Mouse (Mus musculus): ENCODE measurements around the gene Spink4. TPM values are rescaled to one million over a fixed set of nuclear protein-coding genes. Genes with fewer than 3 reads are reported as not detected.
A peak's percentile ranks its signal among the peaks of the same experiment; 100 is the strongest.
"Not testable (repeated sequence)": the region's sequence is repeated elsewhere in the genome, so short reads cannot be mapped to it uniquely, and the experiment has no call there.

Spink4 gene
- total and polyA plus RNA-seq, 2 experiments from 2014 or later = 7.7 TPM; not detected in 1

GRCm38 (mm10) chr4:40925568-40925967 is 5.7 kb downstream of the Spink4 start:
- no peak for ATAC-seq (ENCODE audit: insufficient read depth, low read depth)
- WGBS = 66% methylated on average over 3 of the region's 3 CpGs
- H3K27ac ChIP-seq (ENCODE audit: low read depth) = no peak overlapping the region

GRCm38 (mm10) chr4:40929046-40929445 is 9.2 kb downstream of the Spink4 start:
- no peak overlapping the region for H3K9ac ChIP-seq (replicated peaks; ENCODE audit: low read depth, low read length)
- TF ChIP-seq EP300 (IDR thresholded peaks at IDR 0.05; ENCODE audit: low read depth) (no peak), CTCF (IDR thresholded peaks at IDR 0.05; ENCODE audit: low read depth) (no peak)
- no peak overlapping the region for H3K4me2 ChIP-seq (ENCODE audit: low read depth, low read length)
- no peak overlapping the region for H3K4me3 ChIP-seq (ENCODE audit: low read depth, low read length)
- no peak for ATAC-seq (ENCODE audit: insufficient read depth, low read depth)
- H3K36me3 ChIP-seq (replicated peaks; ENCODE audit: control insufficient read depth, insufficient read depth, low read length) = peaks cover 11% of the 10 kb centered on the region
- DNase-seq (ENCODE audit: low spot score) = no peak
- no peaks in the 10 kb centered on the region for H3K9me3 ChIP-seq (replicated peaks; ENCODE audit: control insufficient read depth, low read length)
- WGBS = 75% methylated on average over 7 of the region's 7 CpGs
- no peaks in the 10 kb centered on the region for H3K27me3 ChIP-seq (ENCODE audit: control insufficient read depth, insufficient read depth, low read length)
- no peak overlapping the region for H3K27ac ChIP-seq (ENCODE audit: low read depth)
- no peaks in the 10 kb centered on the region for H3K4me1 ChIP-seq (ENCODE audit: control insufficient read depth, insufficient read depth)

More at GRCm38 (mm10) chr4:40925568-40925967, 5.7 kb downstream of the Spink4 start:
- Histone ChIP-seq H3K9me3 (replicated peaks; ENCODE audit: control insufficient read depth, low read length) (no peaks in the 10 kb centered on the region), H3K27me3 (ENCODE audit: control insufficient read depth, insufficient read depth, low read length) (no peaks in the 10 kb centered on the region), H3K4me3 (ENCODE audit: low read depth, low read length) (no peak overlapping the region), H3K4me1 (ENCODE audit: control insufficient read depth, insufficient read depth) (no peaks in the 10 kb centered on the region), H3K9ac (replicated peaks; ENCODE audit: low read depth, low read length) (no peak overlapping the region), H3K36me3 (replicated peaks; ENCODE audit: control insufficient read depth, insufficient read depth, low read length) (no peaks in the 10 kb centered on the region), H3K4me2 (ENCODE audit: low read depth, low read length) (no peak overlapping the region)
- TF ChIP-seq EP300 (IDR thresholded peaks at IDR 0.05; ENCODE audit: low read depth) (no peak), CTCF (IDR thresholded peaks at IDR 0.05; ENCODE audit: low read depth) (no peak)
- no peak for DNase-seq (ENCODE audit: low spot score)

GRCm38 (mm10) chr4:40933694-40934093 is 13.8 kb downstream of the Spink4 start:
- 76% methylated on average over 5 of the region's 5 CpGs for WGBS
- H3K4me2 ChIP-seq (ENCODE audit: low read depth, low read length) = no peak overlapping the region
- peaks cover 51% of the 10 kb centered on the region for H3K36me3 ChIP-seq (replicated peaks; ENCODE audit: control insufficient read depth, insufficient read depth, low read length)
- H3K4me1 ChIP-seq (ENCODE audit: control insufficient read depth, insufficient read depth) = no peaks in the 10 kb centered on the region
- no peaks in the 10 kb centered on the region for H3K27me3 ChIP-seq (ENCODE audit: control insufficient read depth, insufficient read depth, low read length)
- no peak overlapping the region for H3K9ac ChIP-seq (replicated peaks; ENCODE audit: low read depth, low read length)
- ATAC-seq (ENCODE audit: insufficient read depth, low read depth) (no peak), DNase-seq (ENCODE audit: low spot score) (no peak)
- no peaks in the 10 kb centered on the region for H3K9me3 ChIP-seq (replicated peaks; ENCODE audit: control insufficient read depth, low read length)
- H3K27ac ChIP-seq (ENCODE audit: low read depth) = no peak overlapping the region
- no peak overlapping the region for H3K4me3 ChIP-seq (ENCODE audit: low read depth, low read length)
- no peak for TF ChIP-seq CTCF (IDR thresholded peaks at IDR 0.05; ENCODE audit: low read depth)
- TF ChIP-seq EP300 (IDR thresholded peaks at IDR 0.05; ENCODE audit: low read depth) = no peak

GRCm38 (mm10) chr4:40934369-40934768 is 14.5 kb downstream of the Spink4 start:
- not testable (repeated sequence) for H3K9me3 ChIP-seq (replicated peaks; ENCODE audit: control insufficient read depth, low read length); DNase-seq (ENCODE audit: low spot score); H3K4me3 ChIP-seq (ENCODE audit: low read depth, low read length); H3K9ac ChIP-seq (replicated peaks; ENCODE audit: low read depth, low read length); ATAC-seq (ENCODE audit: insufficient read depth, low read depth); H3K4me1 ChIP-seq (ENCODE audit: control insufficient read depth, insufficient read depth); H3K4me2 ChIP-seq (ENCODE audit: low read depth, low read length); H3K27me3 ChIP-seq (ENCODE audit: control insufficient read depth, insufficient read depth, low read length); H3K27ac ChIP-seq (ENCODE audit: low read depth)
- WGBS = 88% methylated on average over 3 of the region's 3 CpGs
- H3K36me3 ChIP-seq (replicated peaks; ENCODE audit: control insufficient read depth, insufficient read depth, low read length) = peaks cover 58% of the 10 kb centered on the region

- TF ChIP-seq EP300 (IDR thresholded peaks at IDR 0.05; ENCODE audit: low read depth) (no peak), CTCF (IDR thresholded peaks at IDR 0.05; ENCODE audit: low read depth) (no peak)
- peak; percentile 31 for DNase-seq (ENCODE audit: low spot score)
- peak; percentile 69 for ATAC-seq (ENCODE audit: insufficient read depth, low read depth)
- no peak overlapping the region for H3K4me2 ChIP-seq (ENCODE audit: low read depth, low read length)
- no peaks in the 10 kb centered on the region for H3K4me1 ChIP-seq (ENCODE audit: control insufficient read depth, insufficient read depth)
- no peak overlapping the region for H3K4me3 ChIP-seq (ENCODE audit: low read depth, low read length)
- H3K9me3 ChIP-seq (replicated peaks; ENCODE audit: control insufficient read depth, low read length) = peaks cover 6% of the 10 kb centered on the region; the same call in 1 of the 2 replicates
- 64% methylated on average over 9 of the region's 9 CpGs for WGBS
- peak overlapping the region; percentile 17; the same call in 1 of the 2 replicates for H3K27ac ChIP-seq (ENCODE audit: low read depth)
- no peaks in the 10 kb centered on the region for H3K27me3 ChIP-seq (ENCODE audit: control insufficient read depth, insufficient read depth, low read length)
- H3K9ac ChIP-seq (replicated peaks; ENCODE audit: low read depth, low read length) = no peak overlapping the region
- H3K36me3 ChIP-seq (replicated peaks; ENCODE audit: control insufficient read depth, insufficient read depth, low read length) = peaks cover 77% of the 10 kb centered on the region
Measured at GRCm38 (mm10) chr4:40936175-40936839, 16.5 kb downstream of the Spink4 start.

- H3K27me3 ChIP-seq (ENCODE audit: control insufficient read depth, insufficient read depth, low read length) = no peaks in the 10 kb centered on the region
- TF ChIP-seq CTCF (IDR thresholded peaks at IDR 0.05; ENCODE audit: low read depth) = no peak
- TF ChIP-seq EP300 (IDR thresholded peaks at IDR 0.05; ENCODE audit: low read depth) = no peak
- H3K9ac ChIP-seq (replicated peaks; ENCODE audit: low read depth, low read length) = no peak overlapping the region
- H3K4me1 ChIP-seq (ENCODE audit: control insufficient read depth, insufficient read depth) = no peaks in the 10 kb centered on the region
- H3K36me3 ChIP-seq (replicated peaks; ENCODE audit: control insufficient read depth, insufficient read depth, low read length) = peaks cover 92% of the 10 kb centered on the region
- no peak overlapping the region for H3K4me2 ChIP-seq (ENCODE audit: low read depth, low read length)
- ATAC-seq (ENCODE audit: insufficient read depth, low read depth) (no peak), DNase-seq (ENCODE audit: low spot score) (no peak)
- 95% methylated on average over 5 of the region's 5 CpGs for WGBS
- H3K9me3 ChIP-seq (replicated peaks; ENCODE audit: control insufficient read depth, low read length) = peaks cover 6% of the 10 kb centered on the region; the same call in 1 of the 2 replicates
- no peak overlapping the region for H3K27ac ChIP-seq (ENCODE audit: low read depth)
- no peak overlapping the region for H3K4me3 ChIP-seq (ENCODE audit: low read depth, low read length)
Measured at GRCm38 (mm10) chr4:40938793-40939192, 18.9 kb downstream of the Spink4 start.
